Mouse (Mus musculus): ENCODE measurements around the gene Ddx46. TPM values are rescaled to one million over a fixed set of nuclear protein-coding genes. Genes with fewer than 3 reads are reported as not detected.

Gene Ddx46
- 57.1 TPM for polyA plus RNA-seq (2021)

- ChIA-PET CTCF (interaction anchor here (1.0 to 2.0 kb wide), 3 partner anchors 10 to 35 kb away, joined by 3 to 10 read pairs (median 5); partner anchors contain the start of gene B4galt7), POLR2A (interaction anchor here (0.6 to 1.1 kb wide), 3 partner anchors 13 to 80 kb away, joined by 3 read pairs; no protein-coding TSS in a partner anchor)
- in situ Hi-C loops (cut with MboI; ENCODE audit: low pct_unique_long_range_greater_than_20kb), result loop anchor here (5.0 kb wide), 1 partner anchor 32 kb away; no protein-coding TSS in a partner anchor
Observed at GRCm38 (mm10) chr13:55634639-55635127, at the start of gene Ddx46. Gene Ddx46, plus strand, starts transcription at chr13:55635027.

DNA sequence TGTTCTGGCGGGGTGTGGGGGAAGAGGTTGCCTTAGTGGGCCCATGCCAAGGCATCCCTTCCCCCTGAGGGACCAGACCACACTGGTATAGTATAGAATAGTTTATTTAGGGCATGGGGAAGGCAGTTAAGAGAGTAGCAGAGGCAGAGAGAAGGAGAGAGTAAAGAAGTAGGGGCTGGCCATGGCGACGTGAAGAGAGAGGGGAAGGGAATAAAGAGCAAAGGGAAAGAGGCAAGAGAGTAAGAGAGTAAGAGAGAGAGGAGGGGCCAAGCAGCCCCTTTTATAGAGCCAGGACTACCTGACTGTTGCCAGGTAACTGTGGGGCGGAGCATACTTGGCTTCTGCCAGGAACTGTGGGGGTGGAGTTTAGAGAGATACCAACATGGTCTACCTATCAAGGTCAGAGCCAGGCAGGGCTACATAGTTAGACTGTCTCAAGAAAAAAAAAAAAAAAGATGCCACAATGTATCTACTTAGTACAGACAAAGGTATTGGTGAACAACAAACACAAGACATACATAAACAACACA lies 42.8 kb upstream of the Ddx46 start:
- peaks cover 2% of the 10 kb centered on the region for H3K27me3 ChIP-seq
- no peak for TF ChIP-seq CTCF (IDR thresholded peaks at IDR 0.05)
- CTCF ChIA-PET, result interaction anchor here (1.4 kb wide), 1 partner anchor 9 kb away, joined by 4 read pairs; no protein-coding TSS in a partner anchor
- POLR2A ChIA-PET, result no interaction called here
- in situ Hi-C loops (cut with MboI; ENCODE audit: low pct_unique_long_range_greater_than_20kb), result no loop called here
- ATAC-seq (no peak), DNase-seq (ENCODE audit: low read depth, low spot score) (no peak)

More at GRCm38 (mm10) chr13:55634639-55635127, at the start of gene Ddx46:
- no peak for TF ChIP-seq CTCF (IDR thresholded peaks at IDR 0.05)
- no peaks in the 10 kb centered on the region for H3K27me3 ChIP-seq
- peak; percentile 64 for DNase-seq (ENCODE audit: low read depth, low spot score)
- ATAC-seq, result peak; percentile 92

- ChIA-PET POLR2A (interaction anchor here (1.3 to 2.3 kb wide), 2 partner anchors 30 to 108 kb away, joined by 4 to 8 read pairs; partner anchors contain the start of gene Caml), CTCF (interaction anchor here (1.1 to 1.2 kb wide), 3 partner anchors 9 to 134 kb away, joined by 3 read pairs; partner anchors contain the start of gene Pcbd2)
- DNase-seq (ENCODE audit: low read depth, low spot score), result peak; percentile 73
- ATAC-seq, result peak; percentile 93
- in situ Hi-C loops (cut with MboI; ENCODE audit: low pct_unique_long_range_greater_than_20kb), result no loop called here
- TF ChIP-seq CTCF (IDR thresholded peaks at IDR 0.05), result no peak
- peaks cover 2% of the 10 kb centered on the region for H3K27me3 ChIP-seq
Observed at GRCm38 (mm10) chr13:55592512-55593253, 42.1 kb upstream of the Ddx46 start.

DNA sequence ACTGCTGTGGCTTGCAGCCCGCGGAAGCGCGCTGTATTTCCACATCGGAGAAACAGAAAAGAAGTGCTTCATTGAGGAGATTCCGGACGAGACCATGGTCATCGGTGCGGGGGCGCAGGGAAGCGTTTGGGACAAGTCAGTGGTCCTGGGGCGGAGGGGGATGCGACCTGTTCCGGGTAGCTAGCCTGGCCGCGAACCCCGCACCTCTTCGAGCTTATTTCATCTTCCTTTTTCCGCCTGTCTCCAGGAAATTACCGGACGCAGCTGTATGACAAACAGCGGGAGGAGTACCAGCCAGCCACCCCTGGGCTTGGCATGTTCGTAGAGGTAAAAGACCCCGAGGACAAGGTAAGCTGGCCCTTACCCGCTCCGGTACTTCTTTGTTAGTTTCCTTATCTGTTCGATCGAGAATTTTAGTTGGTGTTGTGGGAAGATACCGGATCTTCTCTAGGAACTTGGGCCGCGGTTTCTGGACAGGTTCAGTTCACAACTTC lies 41.5 kb upstream of the Ddx46 start:
- CTCF ChIA-PET, result interaction anchor here (1.1 to 1.2 kb wide), 3 partner anchors 8 to 134 kb away, joined by 3 read pairs; partner anchors contain the start of gene Pcbd2

DNA sequence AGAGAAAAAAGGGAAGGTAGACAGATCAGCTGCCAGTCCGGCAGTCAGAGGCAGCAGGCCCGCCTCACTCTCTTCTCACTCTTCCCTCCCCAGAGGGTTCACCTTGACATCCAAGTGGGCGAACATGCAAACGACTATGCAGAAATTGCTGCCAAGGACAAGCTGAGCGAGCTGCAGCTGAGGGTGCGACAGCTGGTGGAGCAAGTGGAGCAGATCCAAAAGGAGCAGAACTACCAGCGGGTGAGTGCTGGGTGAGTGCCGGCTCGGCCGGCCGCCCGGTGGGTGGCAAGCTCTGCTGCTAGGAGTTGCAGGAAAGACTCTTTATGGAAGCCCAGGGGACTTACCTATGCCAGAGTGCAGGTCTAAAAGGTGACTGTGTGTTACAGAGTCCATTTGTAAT lies 39.5 kb upstream of the Ddx46 start:
- no peak for DNase-seq (ENCODE audit: low read depth, low spot score)
- ATAC-seq, result no peak
- CTCF ChIA-PET, result no interaction called here
- H3K27me3 ChIP-seq, result no peaks in the 10 kb centered on the region
- in situ Hi-C loops (cut with MboI; ENCODE audit: low pct_unique_long_range_greater_than_20kb), result no loop called here
- POLR2A ChIA-PET, result no interaction called here
- TF ChIP-seq CTCF (IDR thresholded peaks at IDR 0.05), result no peak

More for the DNA sequence above, 41.5 kb upstream of the Ddx46 start:
- ATAC-seq (peak; percentile 31), DNase-seq (ENCODE audit: low read depth, low spot score) (no peak)
- peaks cover 2% of the 10 kb centered on the region for H3K27me3 ChIP-seq
- in situ Hi-C loops (cut with MboI; ENCODE audit: low pct_unique_long_range_greater_than_20kb), result no loop called here
- TF ChIP-seq CTCF (IDR thresholded peaks at IDR 0.05), result no peak
- POLR2A ChIA-PET, result interaction anchor here (1.3 to 2.3 kb wide), 2 partner anchors 29 to 108 kb away, joined by 4 to 8 read pairs; partner anchors contain the start of gene Caml

GRCm38 (mm10) chr13:55596802-55597201 lies 38.0 kb upstream of the Ddx46 start:
- ChIA-PET CTCF (no interaction called here), POLR2A (no interaction called here)
- no peaks in the 10 kb centered on the region for H3K27me3 ChIP-seq
- DNase-seq (ENCODE audit: low read depth, low spot score) (no peak), ATAC-seq (no peak)
- in situ Hi-C loops (cut with MboI; ENCODE audit: low pct_unique_long_range_greater_than_20kb), result no loop called here
- TF ChIP-seq CTCF (IDR thresholded peaks at IDR 0.05), result no peak

- in situ Hi-C loops (cut with MboI; ENCODE audit: low pct_unique_long_range_greater_than_20kb), result loop anchor here (5.0 kb wide), 1 partner anchor 37 kb away; the partner anchor contains the start of gene Ddx46
- ATAC-seq, result peak; percentile 83
- DNase-seq (ENCODE audit: low read depth, low spot score), result no peak
- H3K27me3 ChIP-seq, result no peaks in the 10 kb centered on the region
- ChIA-PET POLR2A (interaction anchor here (1.4 kb wide), 1 partner anchor 23 kb away, joined by 3 read pairs; no protein-coding TSS in a partner anchor), CTCF (interaction anchor here (1.5 to 1.8 kb wide), 2 partner anchors 35 to 47 kb away, joined by 3 to 4 read pairs; partner anchors contain the start of gene Ddx46)
- no peak for TF ChIP-seq CTCF (IDR thresholded peaks at IDR 0.05)
Observed at GRCm38 (mm10) chr13:55599566-55600540, 35.0 kb upstream of the Ddx46 start, which contains the start of gene B4galt7. Gene B4galt7, plus strand, starts transcription at chr13:55599896.

DNA sequence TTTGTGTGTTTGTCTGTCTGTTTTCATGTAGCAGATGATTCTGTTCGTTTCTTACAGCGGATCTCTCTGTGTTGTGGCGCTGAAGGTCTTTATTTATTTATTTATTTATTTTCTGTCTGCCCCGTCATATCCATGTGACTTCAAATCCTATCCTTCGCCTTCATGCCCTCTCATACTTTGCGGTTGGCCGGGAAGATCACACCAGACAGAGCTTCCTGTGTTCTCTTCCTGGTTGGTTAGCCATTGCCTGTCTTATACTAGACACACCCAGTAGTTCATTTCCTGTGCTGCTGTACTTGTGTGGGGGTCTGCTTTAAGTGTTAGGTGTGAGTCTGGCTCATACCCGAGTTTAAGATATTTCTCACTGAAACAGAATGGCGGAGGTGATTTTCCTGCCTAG lies 34.2 kb upstream of the Ddx46 start:
- no peak for TF ChIP-seq CTCF (IDR thresholded peaks at IDR 0.05)
- ATAC-seq, result no peak
- in situ Hi-C loops (cut with MboI; ENCODE audit: low pct_unique_long_range_greater_than_20kb), result loop anchor here (5.0 kb wide), 1 partner anchor 37 kb away; the partner anchor contains the start of gene Ddx46
- ChIA-PET CTCF (interaction anchor here (1.2 to 1.8 kb wide), 4 partner anchors 12 to 126 kb away, joined by 3 to 6 read pairs (median 4); partner anchors contain the start of genes Ddx46 and Pcbd2), POLR2A (interaction anchor here (1.4 kb wide), 1 partner anchor 22 kb away, joined by 3 read pairs; no protein-coding TSS in a partner anchor)
- no peak for DNase-seq (ENCODE audit: low read depth, low spot score)
- H3K27me3 ChIP-seq, result no peaks in the 10 kb centered on the region

GRCm38 (mm10) chr13:55601611-55602010 lies 33.2 kb upstream of the Ddx46 start:
- ATAC-seq, result no peak
- CTCF ChIA-PET, result interaction anchor here (0.6 to 1.8 kb wide), 7 partner anchors 9 to 125 kb away, joined by 3 to 6 read pairs (median 4); partner anchors contain the start of gene Pcbd2

More at GRCm38 (mm10) chr13:55601611-55602010, 33.2 kb upstream of the Ddx46 start:
- TF ChIP-seq CTCF (IDR thresholded peaks at IDR 0.05), result no peak
- POLR2A ChIA-PET, result interaction anchor here (1.4 kb wide), 1 partner anchor 21 kb away, joined by 3 read pairs; no protein-coding TSS in a partner anchor
- no peaks in the 10 kb centered on the region for H3K27me3 ChIP-seq
- DNase-seq (ENCODE audit: low read depth, low spot score), result no peak
- in situ Hi-C loops (cut with MboI; ENCODE audit: low pct_unique_long_range_greater_than_20kb), result loop anchor here (5.0 kb wide), 1 partner anchor 36 kb away; the partner anchor contains the start of gene Ddx46
